Mouse (Mus musculus) embryo, embryonic 10.5 days (tissue): ENCODE results near the gene Ncam2.
"Not testable (repeated sequence)": the region's sequence is repeated elsewhere in the genome, so short reads cannot be mapped to it uniquely, and the experiment has no call there.

Source experiments
- DNase-seq: peaks from one replicate; pipeline ENCODE4 v3.0.0-alpha.2; 2015; ENCODE audit warnings: low spot score

Ncam2 gene

DNA sequence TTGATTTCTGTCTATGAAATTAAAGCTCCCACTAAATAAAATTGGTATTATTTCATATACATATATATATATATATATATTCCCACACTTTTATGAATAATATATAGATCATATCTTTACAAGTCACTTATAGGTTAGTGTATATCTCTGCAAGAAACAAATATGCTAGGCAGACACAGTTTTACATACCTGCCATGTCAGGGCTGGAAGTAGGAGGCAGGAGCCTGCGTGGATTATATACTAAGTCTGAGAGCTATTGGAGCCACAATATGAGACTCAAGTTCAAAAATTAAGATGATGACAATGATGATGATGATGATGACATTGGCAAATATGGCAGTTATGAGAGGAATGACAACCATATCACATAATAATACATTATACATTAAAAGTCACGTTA, 85.4 kb downstream of the Ncam2 start:
- no peak for DNase-seq

DNA sequence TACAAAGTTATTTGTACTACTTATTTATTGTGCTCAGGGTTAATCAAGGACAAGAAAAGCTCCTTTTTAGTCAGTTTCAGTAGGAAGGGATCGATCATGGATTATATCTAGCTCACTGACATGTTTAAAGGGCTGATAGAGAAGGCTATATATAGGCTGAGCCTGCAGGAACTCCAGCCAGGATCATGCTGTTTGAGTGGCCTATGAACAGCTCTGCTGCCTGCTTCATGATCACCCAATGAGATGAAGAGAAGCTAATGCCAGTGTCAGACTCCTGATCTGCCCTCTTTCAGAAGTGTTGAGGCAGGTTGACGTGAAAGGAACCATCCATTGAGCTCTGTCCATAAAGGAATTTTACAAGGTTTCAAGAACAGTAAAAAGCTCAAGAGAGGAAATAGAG, 103.3 kb downstream of the Ncam2 start:
- DNase-seq, result no peak

- DNase-seq, result no peak
These were observed 108.7 kb downstream of the Ncam2 start for GRCm38 (mm10) chr16:81309215-81309614.

DNA sequence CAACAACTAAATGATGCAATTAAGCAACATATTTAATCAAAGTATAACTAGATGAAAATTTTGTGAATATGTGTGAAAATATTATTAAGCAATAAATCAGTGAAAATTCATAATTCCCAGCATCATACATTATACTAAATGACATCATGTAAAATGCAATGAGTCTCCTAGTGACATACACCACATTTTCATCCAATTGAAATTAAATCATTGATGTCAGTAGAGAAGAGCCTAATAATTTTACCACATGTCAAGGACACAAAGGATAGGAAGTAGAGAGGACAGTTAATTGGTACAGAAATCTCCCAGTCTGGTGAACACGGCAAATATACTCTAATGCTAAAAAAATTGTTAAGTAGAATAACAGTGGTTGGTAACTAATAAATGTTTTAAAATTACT, 118.5 kb downstream of the Ncam2 start:
- DNase-seq, result no peak

- DNase-seq, result peak; percentile 60
These were observed 130.0 kb downstream of the Ncam2 start for GRCm38 (mm10) chr16:81330539-81330938.

DNA sequence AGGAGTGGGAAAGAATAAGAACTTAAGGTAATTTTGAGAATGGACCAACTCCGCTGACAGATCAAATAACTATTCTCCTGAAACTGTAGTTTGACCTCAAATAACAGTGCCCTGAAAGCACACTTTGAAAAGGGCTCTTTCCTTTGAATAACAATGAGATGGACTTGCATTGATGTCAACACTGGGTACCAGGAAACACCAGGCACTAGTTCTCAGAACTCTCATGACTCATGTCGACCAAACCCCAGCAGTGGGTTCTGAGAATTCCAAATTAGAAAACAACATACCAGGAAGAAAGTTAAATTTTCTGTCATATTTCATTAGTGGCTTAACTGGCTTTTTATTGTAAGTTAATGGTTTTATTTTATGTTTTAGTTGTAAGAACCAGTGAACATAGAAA, 165.4 kb downstream of the Ncam2 start:
- DNase-seq, result no peak

DNA sequence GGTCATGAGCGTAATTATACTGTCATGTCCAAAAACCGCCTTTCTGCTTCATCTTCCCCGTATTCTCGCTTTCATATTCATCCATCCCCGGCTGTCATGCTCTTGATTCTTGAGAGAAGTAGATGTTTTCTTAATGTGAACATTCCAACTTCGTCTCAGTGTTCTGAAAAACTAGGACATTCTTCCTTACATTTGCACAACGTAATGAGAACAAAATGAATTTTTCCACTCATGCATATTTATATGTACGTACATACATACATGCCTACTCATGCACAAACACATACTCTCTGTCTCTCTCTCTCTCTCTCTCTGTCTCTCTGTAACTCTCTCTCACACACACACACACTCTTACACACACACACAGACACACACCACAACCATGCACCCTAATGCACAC, 173.7 kb downstream of the Ncam2 start:
- DNase-seq, result no peak

GRCm38 (mm10) chr16:81380434-81380833, 179.9 kb downstream of the Ncam2 start:
- DNase-seq, result no peak

DNA sequence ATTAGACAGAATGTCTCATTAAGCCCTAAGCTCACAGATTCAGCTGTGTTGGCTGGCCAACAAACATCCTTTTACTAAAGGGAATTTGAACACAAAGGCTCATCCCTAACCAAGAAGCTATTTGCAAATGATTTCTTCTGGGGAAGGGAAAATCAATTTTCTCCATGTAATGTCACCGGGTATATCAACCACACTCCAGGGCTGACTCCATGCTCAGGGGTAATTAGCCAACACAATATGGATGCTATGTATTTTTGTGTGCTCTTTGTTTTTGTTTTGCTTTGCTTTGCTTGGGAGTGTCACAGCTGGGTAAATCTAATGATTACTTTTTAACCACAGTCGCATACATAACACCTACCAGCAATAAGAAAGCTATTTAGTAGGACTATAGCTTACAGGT, 188.1 kb downstream of the Ncam2 start:
- no peak for DNase-seq

GRCm38 (mm10) chr16:81434559-81434958, 234.1 kb downstream of the Ncam2 start:
- no peak for DNase-seq

DNA sequence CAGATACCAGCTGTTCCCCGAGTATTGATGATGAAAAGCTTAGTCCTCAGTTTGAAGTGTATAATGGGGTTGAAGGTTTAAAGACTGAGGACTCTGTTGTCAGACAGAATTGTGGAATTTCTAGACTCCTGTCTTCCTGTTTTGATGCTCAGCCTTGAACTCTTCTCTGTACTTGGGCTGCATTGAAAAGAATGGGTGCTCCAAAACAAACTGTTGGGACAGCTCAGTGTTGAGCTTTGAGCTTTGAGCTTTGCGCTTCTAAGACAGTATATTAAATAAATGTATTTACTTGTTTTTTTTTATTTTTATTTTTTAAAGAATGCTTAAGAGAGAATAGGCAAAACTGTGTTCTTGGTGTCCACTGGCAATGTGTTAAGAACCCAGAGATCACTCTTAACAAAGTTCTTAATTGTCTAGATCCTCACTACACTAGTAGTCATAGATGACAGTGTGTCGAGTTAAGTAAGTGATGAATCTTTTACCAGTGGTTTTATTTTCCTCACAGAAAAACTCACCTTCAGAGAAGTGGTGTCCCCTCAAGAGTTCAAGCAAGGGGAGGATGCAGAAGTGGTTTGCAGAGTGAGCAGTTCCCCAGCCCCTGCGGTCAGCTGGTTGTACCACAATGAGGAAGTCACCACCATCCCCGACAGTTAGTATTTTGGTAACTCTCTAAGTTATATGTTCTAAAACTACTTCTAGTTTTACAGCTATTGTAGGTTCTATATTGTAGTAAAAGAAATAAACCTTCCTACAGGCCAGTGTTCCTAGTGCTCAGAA, 236.8 kb downstream of the Ncam2 start:
- no peak for DNase-seq

- no peak for DNase-seq
These were observed 237.4 kb downstream of the Ncam2 start for GRCm38 (mm10) chr16:81437868-81438249.

- no peak for DNase-seq
These were observed 250.4 kb downstream of the Ncam2 start for GRCm38 (mm10) chr16:81450851-81451250.

- no peak for DNase-seq
These were observed 252.5 kb downstream of the Ncam2 start for GRCm38 (mm10) chr16:81452988-81453387.

GRCm38 (mm10) chr16:81454472-81454871, 254.0 kb downstream of the Ncam2 start:
- no peak for DNase-seq

DNA sequence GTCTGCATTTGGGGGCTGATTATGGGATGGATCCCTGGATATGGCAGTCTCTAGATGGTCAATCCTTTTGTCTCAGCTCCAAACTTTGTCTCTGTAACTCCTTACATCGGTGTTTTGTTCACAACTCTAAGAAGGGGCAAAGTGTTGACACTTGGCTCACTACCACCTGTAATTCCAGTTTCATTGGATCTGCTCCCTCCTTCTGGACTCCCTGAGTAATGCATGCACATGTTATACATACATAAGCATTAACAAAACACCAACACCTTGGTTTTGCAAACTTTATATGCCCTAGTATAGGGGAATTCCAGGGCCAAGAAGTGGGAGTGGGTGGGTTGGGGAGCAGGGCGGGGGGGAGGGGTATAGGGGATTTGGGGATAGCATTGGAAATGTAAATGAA, 262.2 kb downstream of the Ncam2 start:
- DNase-seq, result not testable (repeated sequence)

DNA sequence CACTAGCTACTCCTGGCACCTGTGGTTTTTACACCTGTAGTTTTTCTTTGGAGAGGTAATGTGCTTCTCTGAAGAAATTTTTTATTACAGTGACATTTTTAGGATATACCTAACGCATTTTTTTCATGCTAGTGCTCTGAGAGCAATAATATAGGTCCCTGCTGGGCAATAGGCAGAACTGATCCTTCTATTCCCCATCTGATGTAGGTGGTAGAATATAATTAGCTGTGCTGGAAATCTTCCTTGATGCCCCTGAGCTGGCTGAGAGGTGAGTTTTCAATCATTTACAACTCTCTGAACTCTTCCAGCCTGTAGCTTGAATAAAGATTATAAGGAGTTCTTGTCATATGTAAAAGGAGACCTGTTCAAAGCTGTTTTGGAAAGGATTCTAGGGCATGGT, 272.4 kb downstream of the Ncam2 start:
- no peak for DNase-seq

GRCm38 (mm10) chr16:81481058-81481457, 280.6 kb downstream of the Ncam2 start:
- no peak for DNase-seq

- DNase-seq, result no peak
These were observed 295.6 kb downstream of the Ncam2 start for GRCm38 (mm10) chr16:81496111-81496510.

DNA sequence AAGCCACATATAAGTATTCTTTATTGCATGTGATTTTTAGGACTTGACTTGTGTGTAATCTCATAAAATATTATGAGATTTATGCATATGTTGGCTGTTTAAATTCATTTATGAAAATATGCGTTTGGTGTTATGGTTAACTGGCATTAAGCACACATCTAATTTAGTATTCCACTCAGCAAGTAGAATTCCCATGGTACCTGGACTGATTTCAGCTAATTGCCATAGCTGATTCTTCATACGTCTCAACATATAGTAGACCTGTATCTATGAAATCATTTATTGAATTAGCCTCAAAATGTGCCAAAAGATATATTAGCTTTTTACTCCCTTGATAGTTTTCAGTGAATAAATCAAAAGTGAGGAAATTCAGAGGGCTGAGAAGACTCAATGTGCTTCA, 302.1 kb downstream of the Ncam2 start:
- no peak for DNase-seq

- no peak for DNase-seq
These were observed 335.7 kb downstream of the Ncam2 start for GRCm38 (mm10) chr16:81536230-81536629.

- DNase-seq, result no peak
These were observed 387.1 kb downstream of the Ncam2 start for GRCm38 (mm10) chr16:81587565-81588107.

GRCm38 (mm10) chr16:81623276-81623675, 422.8 kb downstream of the Ncam2 start:
- DNase-seq, result peak; percentile 76

GRCm38 (mm10) chr16:81623776-81624175, 423.3 kb downstream of the Ncam2 start:
- no peak for DNase-seq
